Mouse (Mus musculus) adrenal gland, postnatal 36 days (tissue): ENCODE measurements around the gene Cd6. TPM values are rescaled to one million over a fixed set of nuclear protein-coding genes. Genes with fewer than 3 reads are reported as not detected.

ENCODE experiments used
- total RNA-seq, 2 experiments: library from RNA; stranded (reverse); gene quantifications; 2 replicates each; pipeline ENCODE4 v1.2.3; 2021

Gene Cd6
- total RNA-seq, 2 experiments from 2014 or later, result 0.17 TPM; not detected in 1

Other genes starting within 250 kb of the Cd6 start
- 100 to 1,000 TPM; 272 to 288 TPM for gene Ddb1, start 224.7 kb downstream of the Cd6 start, total RNA-seq
- gene Tkfc, start 224.4 kb downstream of the Cd6 start, total RNA-seq, result 10 to 100 TPM; 18.0 to 20.7 TPM
- gene Vwce, start 195.8 kb downstream of the Cd6 start, total RNA-seq, result under 1 TPM; 0.26 to 0.60 TPM
- not detected for gene Pga5, start 152.0 kb downstream of the Cd6 start, total RNA-seq
- gene Vps37c, start 141.3 kb downstream of the Cd6 start, total RNA-seq, result 10 to 100 TPM; 21.1 to 30.5 TPM
- gene Cd5, start 91.1 kb downstream of the Cd6 start, total RNA-seq, result under 1 TPM in 1 of 2 experiments, not detected in 1; 0.20 TPM
- 1 to 10 TPM; 3.2 to 4.0 TPM for gene Slc15a3, start 9.7 kb upstream of the Cd6 start, total RNA-seq
- 10 to 100 TPM; 34.5 to 36.1 TPM for gene Tmem132a, start 39.9 kb upstream of the Cd6 start, total RNA-seq
- 100 to 1,000 TPM; 132 to 167 TPM for gene Tmem109, start 51.9 kb upstream of the Cd6 start, total RNA-seq
- gene Prpf19, start 65.2 kb upstream of the Cd6 start, total RNA-seq, result 100 to 1,000 TPM; 122 to 188 TPM
- not detected for gene Zp1, start 90.6 kb upstream of the Cd6 start, total RNA-seq
- gene Ptgdr2, start 107.1 kb upstream of the Cd6 start, total RNA-seq, result not detected
- gene Ccdc86, start 119.2 kb upstream of the Cd6 start, total RNA-seq, result 10 to 100 TPM; 16.8 to 18.4 TPM
- 10 to 100 TPM in 1 of 2 experiments, under 1 TPM in 1; 0.73 to 23.5 TPM for gene Ms4a10, start 144.6 kb upstream of the Cd6 start, total RNA-seq
- not detected for gene Ms4a15, start 163.2 kb upstream of the Cd6 start, total RNA-seq
- not detected for gene Ms4a18, start 188.0 kb upstream of the Cd6 start, total RNA-seq